Mouse (Mus musculus): ENCODE data around the gene Fmnl2.

GRCm38 (mm10) chr2:52862760-52863124 is 5.1 kb downstream of the Fmnl2 start:
- no peak for TF ChIP-seq CTCF (IDR thresholded peaks at IDR 0.05; ENCODE audit: control insufficient read depth, insufficient read depth, insufficient read length)
- TF ChIP-seq MAX (IDR thresholded peaks at IDR 0.05): no peak
- TF ChIP-seq MYOD1 (IDR thresholded peaks at IDR 0.05; ENCODE audit: control insufficient read depth, insufficient read length, low read depth): no peak
- no peak for TF ChIP-seq CEBPB (IDR thresholded peaks at IDR 0.05; ENCODE audit: low read depth)
- TF ChIP-seq USF1 (IDR thresholded peaks at IDR 0.05; ENCODE audit: low read depth): no peak
- no peak for TF ChIP-seq FOSL1 (IDR thresholded peaks at IDR 0.05; ENCODE audit: insufficient read depth, low read length, poor library complexity, severe bottlenecking)
